Mouse (Mus musculus): ENCODE measurements around the gene Ets2.
"Not testable (repeated sequence)": the region's sequence is repeated elsewhere in the genome, so short reads cannot be mapped to it uniquely, and the experiment has no call there.

The Ets2 gene

DNA sequence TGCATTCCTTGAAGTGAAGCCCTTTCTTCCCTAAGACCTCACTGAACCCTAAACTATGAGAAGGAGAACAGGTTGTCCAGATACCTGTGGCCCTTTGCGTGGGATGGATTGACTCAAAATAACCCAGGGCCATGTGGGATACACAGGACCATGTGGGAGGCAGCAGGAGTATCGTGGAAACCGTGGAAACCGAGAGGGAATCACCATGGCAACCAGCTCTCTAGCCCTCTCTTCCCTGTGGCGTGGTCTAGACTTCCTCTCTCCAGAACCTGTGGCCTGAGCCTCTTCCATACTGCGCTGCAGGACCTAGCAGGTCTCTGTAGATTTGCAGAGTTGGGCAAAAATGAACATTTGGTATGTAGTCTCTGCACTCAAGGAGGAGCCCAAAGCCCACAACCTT lies 37.6 kb downstream of the Ets2 start:
- no peak for DNase-seq

DNA sequence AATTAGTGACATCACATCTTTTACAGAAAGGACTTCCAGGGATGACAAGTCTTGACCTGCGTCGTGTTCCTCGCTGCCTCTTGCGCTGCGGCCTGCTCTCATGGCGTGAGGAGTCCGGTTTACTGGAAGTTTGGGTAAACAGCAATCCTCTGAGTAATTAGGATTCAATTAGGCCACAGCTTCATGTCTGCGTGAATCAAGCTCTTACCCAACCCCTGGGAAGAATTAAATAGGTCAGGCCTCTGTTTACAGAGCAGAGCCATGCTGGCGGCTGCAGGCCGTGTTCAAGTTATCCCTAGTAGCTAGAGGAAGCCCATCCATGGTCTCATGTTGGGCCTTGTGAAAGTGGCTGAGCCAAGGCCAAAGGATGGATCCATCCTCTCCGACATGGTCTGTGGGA lies 39.5 kb downstream of the Ets2 start:
- no peak for DNase-seq

- no peak for DNase-seq
These were observed 40.3 kb downstream of the Ets2 start for GRCm38 (mm10) chr16:95741915-95742739.

DNA sequence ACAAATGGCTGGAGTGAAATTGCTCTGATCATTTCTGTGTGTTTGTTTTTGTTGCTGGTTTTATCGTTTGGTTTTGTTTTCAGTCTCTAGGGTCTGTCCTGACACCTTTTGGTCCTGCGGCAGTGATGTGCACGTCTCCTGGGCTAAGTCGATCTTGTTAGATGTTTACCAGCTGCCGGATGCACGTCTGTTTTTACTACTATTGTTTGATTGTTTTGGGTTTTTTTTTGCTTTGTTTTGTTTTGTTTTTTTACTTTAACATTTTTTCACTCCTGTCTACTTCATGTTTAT lies 40.8 kb downstream of the Ets2 start:
- no peak for DNase-seq

DNA sequence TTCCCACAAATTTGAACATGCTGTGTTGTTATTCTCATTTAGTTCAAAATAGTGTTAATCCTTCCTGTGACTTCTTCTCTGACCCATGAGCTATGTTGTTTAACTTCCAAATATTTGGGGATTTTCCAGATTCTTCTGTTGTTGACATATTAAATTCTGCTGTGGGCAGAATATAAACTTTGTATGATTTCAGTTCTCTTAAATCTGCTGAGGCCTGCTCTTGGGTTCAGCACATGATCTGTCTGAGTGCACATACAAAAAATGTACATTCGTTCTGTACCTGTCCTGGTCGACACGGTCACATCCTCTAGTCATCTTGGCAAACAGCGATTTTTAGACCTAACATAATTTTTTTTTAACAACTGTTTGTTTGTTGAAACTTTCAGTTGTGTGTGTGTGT lies 41.2 kb downstream of the Ets2 start:
- no peak for DNase-seq

DNA sequence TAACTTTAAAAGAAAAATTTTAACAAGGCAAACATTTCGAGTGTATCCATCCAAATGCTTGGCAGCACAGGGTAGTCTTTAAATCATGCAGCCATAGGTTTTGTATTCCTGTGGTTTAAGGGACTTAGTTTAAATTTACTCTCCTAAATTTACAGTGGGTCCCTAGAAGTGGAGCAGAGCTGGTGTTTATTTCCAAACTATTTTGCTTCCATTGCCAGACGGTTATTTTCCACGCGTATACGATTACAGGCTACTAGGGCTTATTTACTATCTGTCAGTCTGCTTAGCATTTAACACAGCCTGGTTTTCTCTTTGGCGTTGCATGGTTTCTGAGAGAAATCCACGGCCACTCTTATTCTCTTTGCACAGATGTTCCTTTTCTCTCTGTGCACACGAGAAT lies 42.9 kb downstream of the Ets2 start:
- DNase-seq = no peak

DNA sequence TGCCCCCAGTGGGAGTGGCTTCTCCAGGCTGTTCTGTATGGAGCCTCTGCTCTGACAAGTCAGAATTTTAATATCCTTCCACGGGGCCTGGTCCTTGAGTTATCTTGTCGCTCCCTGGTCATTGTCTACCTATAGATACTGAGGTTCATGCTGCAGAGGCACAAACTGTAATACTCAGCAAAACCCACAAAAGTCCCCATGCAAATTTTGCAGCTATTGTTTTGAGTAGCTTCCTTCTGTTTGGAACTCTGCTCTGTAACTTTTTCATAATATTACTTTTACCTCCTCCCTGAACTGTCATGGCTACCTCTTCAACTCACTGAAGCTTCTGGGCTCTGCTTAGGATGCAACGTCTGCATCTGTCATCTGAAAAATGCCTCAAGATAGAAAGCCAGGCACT lies 43.8 kb downstream of the Ets2 start:
- DNase-seq = no peak

- DNase-seq = no peak
These were observed 44.7 kb downstream of the Ets2 start for GRCm38 (mm10) chr16:95746565-95746964.

GRCm38 (mm10) chr16:95749291-95750103 lies 47.6 kb downstream of the Ets2 start:
- no peak for DNase-seq

- DNase-seq = no peak
These were observed 48.3 kb downstream of the Ets2 start for GRCm38 (mm10) chr16:95750211-95750629.

GRCm38 (mm10) chr16:95752502-95752901 lies 50.6 kb downstream of the Ets2 start:
- DNase-seq = no peak

DNA sequence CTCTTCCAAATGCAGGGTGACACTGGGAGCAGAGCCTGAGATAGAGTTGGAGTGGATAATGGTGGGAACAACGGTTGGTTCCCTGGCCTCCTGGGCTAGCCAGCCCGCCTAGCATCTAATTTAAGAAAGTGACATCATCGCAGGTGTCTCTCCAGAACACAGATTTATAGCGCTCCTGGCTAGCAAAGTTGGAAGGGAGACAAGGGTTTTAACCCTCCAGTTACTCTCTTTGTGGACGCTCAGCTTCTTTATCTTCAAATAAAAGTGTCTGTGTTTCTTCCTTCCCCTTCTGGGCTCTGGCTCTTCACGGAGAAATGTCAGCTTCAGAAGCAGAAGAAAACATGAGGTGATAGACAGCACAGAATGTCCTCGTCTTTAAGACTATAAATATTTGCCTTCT lies 51.4 kb downstream of the Ets2 start:
- DNase-seq = no peak

DNA sequence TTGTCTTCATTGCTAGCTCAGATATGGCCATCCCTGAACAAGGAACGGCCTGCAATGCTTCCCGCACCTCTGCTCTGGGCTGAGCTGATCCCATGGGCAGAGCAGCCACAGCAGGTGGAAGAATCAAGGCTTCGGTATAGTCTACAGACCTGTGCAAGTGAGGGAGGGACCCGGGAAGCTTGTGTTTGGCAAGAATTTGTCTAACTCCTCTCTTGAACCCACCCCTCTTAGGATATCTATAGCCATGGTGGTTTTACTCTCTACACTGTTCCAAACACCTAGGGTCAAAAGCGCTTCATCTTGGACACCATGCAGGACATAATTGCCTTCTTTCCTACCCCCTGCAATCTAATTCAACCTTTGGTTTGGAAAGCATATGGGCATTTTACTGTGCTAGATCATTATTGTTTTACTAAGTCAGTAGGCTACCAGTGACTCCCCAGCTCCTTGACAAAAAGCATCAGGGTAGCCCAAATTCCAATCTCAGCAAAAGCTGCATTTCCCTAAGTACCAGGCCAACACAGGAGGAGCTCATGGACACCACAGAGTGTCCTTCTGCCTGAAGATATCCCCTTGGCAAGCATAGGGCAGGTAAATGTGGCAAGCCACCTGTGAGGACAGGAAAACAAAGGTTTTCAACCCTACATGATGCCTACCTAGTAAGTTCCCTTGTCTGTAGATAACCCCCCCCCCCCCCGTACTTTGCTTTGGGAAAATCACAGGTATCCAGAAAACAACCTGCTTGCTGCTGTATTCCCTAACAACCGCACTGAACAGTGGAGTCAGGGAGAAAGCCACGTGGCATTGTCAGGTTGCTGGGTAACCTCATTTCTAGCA lies 57.5 kb downstream of the Ets2 start:
- no peak for DNase-seq

DNA sequence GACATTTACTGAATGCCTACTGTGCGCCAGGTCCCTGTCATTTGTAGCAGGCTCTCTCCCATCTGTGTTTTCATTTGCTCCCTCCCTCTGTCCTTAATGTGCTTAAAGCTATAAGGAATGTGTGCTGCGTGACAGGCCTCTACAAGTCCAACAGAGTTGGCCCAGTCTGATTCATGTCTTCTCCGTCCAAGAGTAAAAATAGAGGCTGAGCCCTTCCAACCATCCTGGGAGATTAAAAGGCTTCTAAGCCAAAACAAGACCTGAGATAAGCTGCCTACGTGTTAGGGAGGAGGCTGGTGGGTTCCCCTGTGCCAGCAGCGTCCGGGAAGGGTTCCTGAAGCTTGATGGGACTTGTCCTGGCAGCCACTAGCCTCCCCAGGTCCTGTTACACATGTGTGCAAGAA lies 58.1 kb downstream of the Ets2 start:
- DNase-seq = no peak

GRCm38 (mm10) chr16:95761742-95762141 lies 59.9 kb downstream of the Ets2 start:
- DNase-seq = no peak

DNA sequence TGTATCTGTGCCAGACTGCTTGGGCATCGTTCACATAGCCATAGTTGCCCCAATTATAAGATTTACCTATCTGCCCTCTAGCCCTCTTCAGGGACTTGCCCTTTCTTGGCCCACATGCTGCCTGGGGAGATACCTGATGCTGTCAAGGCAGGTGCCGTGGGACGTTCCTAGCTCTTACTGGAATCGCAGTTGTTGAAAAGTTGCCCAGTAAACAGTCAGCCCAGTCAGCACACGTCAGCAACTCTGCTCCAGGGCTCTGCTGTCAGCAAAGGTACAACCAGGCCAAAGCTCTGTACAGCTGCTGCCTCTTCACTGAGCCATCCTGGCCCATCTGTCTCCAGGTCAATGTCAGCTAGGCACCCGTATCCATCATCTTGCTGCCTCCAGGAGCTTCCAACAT lies 61.3 kb downstream of the Ets2 start:
- no peak for DNase-seq

DNA sequence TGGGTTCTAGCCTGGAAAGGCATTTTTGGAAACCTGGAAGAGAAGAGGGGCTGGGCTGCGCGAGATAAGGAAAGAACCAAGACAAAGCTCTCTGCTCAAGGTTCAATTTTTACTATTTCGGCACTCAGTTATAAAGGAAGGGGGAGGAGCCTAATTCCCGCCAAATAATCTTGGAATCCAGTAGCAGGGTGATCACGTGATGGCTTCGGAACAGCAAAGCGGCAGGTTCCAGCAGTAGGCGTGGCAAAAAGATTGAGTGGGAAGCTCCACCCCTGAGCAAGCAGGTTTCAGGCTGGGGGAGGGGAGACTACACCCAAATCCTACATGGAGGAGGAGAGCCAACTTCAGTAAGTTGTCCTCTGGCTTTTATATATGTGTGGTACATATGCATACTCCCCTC lies 62.2 kb downstream of the Ets2 start:
- DNase-seq = not testable (repeated sequence)

GRCm38 (mm10) chr16:95766181-95766580 lies 64.3 kb downstream of the Ets2 start:
- DNase-seq = no peak

DNA sequence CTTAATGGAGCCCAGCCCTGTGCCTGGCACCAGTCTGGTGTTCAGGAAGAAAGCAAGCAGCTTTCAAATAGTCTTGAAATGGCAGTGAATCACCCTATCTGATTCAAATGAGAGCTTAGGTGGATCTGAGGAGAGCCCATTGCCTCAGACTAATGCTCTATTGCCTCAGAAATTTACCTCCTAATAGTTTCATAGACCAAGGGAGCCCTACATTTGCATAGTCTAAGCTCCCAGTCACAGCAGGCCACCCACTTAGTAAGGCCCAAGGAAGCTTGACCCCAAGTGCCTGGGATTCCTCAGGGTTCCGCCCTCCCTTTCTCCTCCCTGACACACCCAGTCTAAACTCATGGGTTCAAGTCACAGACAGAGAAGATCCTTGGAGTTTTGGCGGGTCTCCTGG lies 65.4 kb downstream of the Ets2 start:
- DNase-seq = no peak

DNA sequence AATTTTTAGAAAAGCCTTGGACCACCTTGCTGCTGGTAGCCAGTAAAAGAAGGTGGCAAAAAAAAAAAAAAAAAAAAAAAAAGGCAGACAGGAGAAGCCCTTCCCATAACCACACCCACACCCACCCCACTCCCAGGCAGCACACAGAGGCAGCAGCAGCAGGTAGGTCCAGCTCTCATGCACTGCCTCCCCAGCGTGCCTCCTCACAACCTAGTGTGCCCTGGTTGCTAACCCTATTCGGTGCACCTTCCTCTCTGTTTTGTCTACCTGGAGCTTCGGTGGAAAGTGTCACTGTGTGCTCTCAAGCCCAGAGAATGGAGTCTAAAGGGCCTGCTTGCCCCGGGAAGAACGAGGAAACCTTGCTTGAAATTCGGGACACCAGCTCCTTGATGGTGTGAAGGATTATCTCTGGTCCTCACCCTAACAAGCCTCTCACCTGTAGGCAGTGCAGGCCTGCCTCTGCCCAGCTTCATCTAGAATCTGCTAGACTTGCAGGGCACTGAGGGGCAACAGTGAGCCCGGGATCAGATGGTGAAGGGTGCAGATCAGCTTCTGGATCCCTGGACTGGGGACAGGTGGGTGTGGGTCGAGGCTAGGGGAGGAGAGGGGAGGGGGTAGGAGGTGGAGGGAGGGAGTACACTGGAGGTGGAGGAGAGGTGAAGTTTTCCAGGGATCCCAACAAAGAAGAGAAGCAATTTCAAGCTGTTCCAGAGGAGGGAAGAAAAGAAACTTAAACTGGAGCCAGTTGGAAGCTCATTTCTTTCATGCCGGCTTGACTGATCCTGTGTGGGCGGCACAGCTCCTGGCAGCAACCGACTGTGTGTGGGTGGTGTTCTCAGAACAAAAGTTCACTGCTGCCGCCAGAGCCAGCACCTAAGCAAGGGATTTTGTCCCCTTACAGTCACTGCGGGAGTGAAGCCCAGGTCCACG lies 67.5 kb downstream of the Ets2 start:
- DNase-seq = peak; percentile 53

- no peak for DNase-seq
These were observed 68.1 kb downstream of the Ets2 start for GRCm38 (mm10) chr16:95769996-95770334.

DNA sequence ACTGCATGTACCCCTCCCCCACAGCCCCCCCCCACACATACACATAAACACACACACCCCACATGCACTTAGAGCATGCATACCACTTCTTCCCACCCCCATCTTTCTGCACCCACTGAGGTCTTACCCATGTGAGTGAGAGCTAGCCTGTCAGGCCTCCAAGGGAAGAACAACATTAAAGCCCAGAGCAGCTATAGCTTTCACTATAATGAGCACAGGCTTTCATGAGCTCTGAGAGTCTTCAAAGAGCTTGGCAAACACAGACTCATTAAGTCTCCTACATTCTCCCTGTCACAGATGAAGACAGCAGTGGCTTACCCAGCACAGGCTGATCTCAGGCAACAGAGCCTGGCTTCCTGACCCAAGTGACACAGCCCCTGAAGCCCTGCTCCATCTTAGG lies 68.5 kb downstream of the Ets2 start:
- no peak for DNase-seq
